Mouse (Mus musculus) hindbrain, embryonic 13.5 days (tissue): ENCODE measurements around the gene Myo15b. TPM values are rescaled to one million over a fixed set of nuclear protein-coding genes. Genes with fewer than 3 reads are reported as not detected.

Experiments used
- ATAC-seq: fragments of 200-750 bp; cut with Nextera tagmentation; 2 replicates; pipeline ENCODE4 v1.8.0; 2017; ENCODE audit warnings: moderate TSS enrichment; ENCODE audit not compliant: low FRiP score
- H3K27ac ChIP-seq: fragments of 300-500 bp; sonication (generic); 2 replicates; pipeline ENCODE4 v1.5.1; 2015; ENCODE audit warnings: inconsistent platforms, mild to moderate bottlenecking, moderate library complexity
- H3K27me3 ChIP-seq: fragments of 300-500 bp; sonication (generic); 2 replicates; pipeline ENCODE4 v1.6.1; 2015; ENCODE audit warnings: mild to moderate bottlenecking, inconsistent platforms
- H3K36me3 ChIP-seq: fragments of 300-500 bp; sonication (generic); 2 replicates; pipeline ENCODE4 v1.6.1; 2015; ENCODE audit warnings: mild to moderate bottlenecking, inconsistent platforms
- H3K4me1 ChIP-seq: fragments of 300-500 bp; sonication (generic); replicated peaks from 2 replicates; pipeline ENCODE4 v1.6.1; 2015; ENCODE audit warnings: inconsistent platforms
- H3K4me2 ChIP-seq: fragments of 300-500 bp; sonication (generic); 2 replicates; pipeline ENCODE4 v1.6.1; 2015; ENCODE audit warnings: inconsistent platforms, mild to moderate bottlenecking, moderate library complexity
- H3K4me3 ChIP-seq: fragments of 300-500 bp; sonication (generic); 2 replicates; pipeline ENCODE4 v1.5.1; 2015; ENCODE audit warnings: mild to moderate bottlenecking, inconsistent platforms
- H3K9ac ChIP-seq: fragments of 300-500 bp; sonication (generic); 2 replicates; pipeline ENCODE4 v1.6.1; 2015; ENCODE audit warnings: mild to moderate bottlenecking, inconsistent platforms
- H3K9me3 ChIP-seq: fragments of 300-500 bp; sonication (generic); 2 replicates; pipeline ENCODE4 v1.6.1; 2016; ENCODE audit warnings: inconsistent platforms
- WGBS: fragments of 180-500 bp; shearing (Covaris S2); methylation state at CpG from one replicate; pipeline ENCODE4 v1.1.7; 2015; 5-methylcytosine and 5-hydroxymethylcytosine counted together
- polyA plus RNA-seq: library from polyadenylated mRNA; unstranded; fragments of >200 nt; fragmentation: Nextera tagmentation; extraction: Ambion mirVana; gene quantifications from 2 replicates; pipeline ENCODE4 v1.2.1, GENCODE M21; 2015

The Myo15b gene
- polyA plus RNA-seq, 1 experiment from 2014 or later: not detected

DNA sequence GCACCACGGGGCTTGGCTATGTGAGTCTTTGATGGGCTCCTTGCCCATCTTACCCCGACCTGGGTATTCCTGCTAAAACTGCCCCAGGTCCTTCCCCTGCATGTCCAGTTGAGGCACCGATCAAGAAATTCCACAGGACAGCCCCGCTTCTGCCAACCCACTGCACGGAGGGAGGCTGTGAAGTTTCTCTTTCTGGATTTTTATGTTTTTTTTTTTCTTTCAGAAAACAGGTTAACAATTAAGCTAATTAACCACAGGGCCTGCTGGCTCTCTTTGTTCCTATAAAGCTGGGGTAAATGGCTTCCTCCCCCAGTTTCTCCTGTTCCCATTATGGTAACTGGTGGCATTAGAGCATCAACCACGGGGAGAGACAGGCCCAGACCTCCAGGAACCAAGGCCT, 24.2 kb upstream of the Myo15b start:
- Histone ChIP-seq H3K4me1 (peaks cover 16% of the 10 kb centered on the region), H3K9ac (no peak overlapping the region), H3K27ac (no peak overlapping the region), H3K4me3 (no peak overlapping the region), H3K27me3 (peaks cover 47% of the 10 kb centered on the region), H3K4me2 (no peak overlapping the region), H3K9me3 (no peaks in the 10 kb centered on the region), H3K36me3 (no peaks in the 10 kb centered on the region)
- no peak for ATAC-seq
- 55% methylated on average over 6 of the region's 6 CpGs for WGBS

GRCm38 (mm10) chr11:115836656-115837395, 21.4 kb upstream of the Myo15b start:
- Histone ChIP-seq H3K9me3 (no peaks in the 10 kb centered on the region), H3K4me3 (no peak overlapping the region), H3K4me1 (peaks cover 13% of the 10 kb centered on the region), H3K4me2 (no peak overlapping the region), H3K27me3 (peaks cover 19% of the 10 kb centered on the region), H3K27ac (no peak overlapping the region), H3K36me3 (no peaks in the 10 kb centered on the region), H3K9ac (no peak overlapping the region)
- ATAC-seq: no peak
- 36% methylated on average over 11 of the region's 11 CpGs for WGBS

DNA sequence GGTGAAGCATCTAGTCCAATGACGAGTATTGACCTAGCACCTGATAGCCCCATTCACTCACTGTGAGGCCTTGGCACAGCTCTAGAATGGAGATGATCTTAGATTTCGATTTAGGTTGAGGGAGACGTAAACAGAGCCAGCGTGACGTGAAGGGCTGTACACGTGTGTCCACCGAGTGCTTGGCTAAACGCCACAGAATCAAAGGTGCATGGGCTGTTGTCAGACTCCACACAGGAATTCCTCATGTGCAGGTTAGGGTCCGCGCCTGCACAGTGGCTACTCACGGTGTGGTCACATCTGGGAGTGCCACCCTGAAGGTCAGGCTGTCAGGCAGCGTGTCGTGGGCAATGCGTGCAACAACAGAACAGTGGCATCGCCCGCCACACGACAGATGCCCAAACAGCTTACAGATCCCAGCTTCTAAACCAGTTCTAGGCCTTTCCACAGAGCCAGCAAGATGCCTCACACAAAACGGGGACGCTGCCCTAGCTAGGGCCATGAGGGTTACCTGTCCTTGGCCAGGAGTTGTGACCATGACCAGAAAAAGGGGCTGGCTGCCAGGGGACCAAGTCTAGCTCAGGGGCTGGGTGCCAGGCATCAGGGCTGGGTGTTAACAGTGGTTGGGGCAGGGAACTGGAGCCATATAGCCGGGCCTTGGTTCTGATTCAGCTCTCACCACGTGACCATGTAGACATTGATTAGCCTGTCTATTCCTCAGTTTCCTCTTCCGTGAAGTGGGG, 20.4 kb upstream of the Myo15b start:
- Histone ChIP-seq H3K36me3 (no peaks in the 10 kb centered on the region), H3K4me2 (no peak overlapping the region), H3K27ac (no peak overlapping the region), H3K9me3 (no peaks in the 10 kb centered on the region), H3K4me3 (no peak overlapping the region), H3K9ac (no peak overlapping the region), H3K4me1 (peaks cover 10% of the 10 kb centered on the region), H3K27me3 (peaks cover 10% of the 10 kb centered on the region)
- WGBS: 93% methylated on average over 22 of the region's 22 CpGs
- ATAC-seq: no peak

DNA sequence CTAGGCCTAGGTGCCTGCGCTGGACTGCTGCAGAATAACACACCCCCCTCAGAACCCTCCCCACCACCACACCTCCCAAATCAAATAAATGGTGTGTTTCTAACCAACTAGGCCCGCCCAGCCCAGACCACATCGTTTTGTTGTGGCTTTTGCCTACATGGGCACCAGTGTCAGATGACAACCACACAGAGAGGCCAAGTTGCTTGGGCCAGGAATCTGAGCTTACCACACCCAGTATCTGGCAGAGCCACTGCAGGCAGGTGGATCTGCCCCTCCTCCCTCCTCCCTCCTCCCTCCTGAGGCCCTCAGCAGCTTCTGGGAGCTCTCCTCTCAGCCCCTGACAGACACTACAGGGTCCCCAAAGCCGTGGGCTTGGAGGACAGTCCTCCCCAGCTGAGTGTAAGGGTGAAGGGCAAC, 19.3 kb upstream of the Myo15b start:
- H3K27me3 ChIP-seq: peaks cover 8% of the 10 kb centered on the region
- no peak overlapping the region for H3K9ac ChIP-seq
- no peak for ATAC-seq
- H3K4me1 ChIP-seq: peaks cover 5% of the 10 kb centered on the region
- no peak overlapping the region for H3K27ac ChIP-seq
- H3K9me3 ChIP-seq: no peaks in the 10 kb centered on the region
- H3K36me3 ChIP-seq: no peaks in the 10 kb centered on the region
- no peak overlapping the region for H3K4me2 ChIP-seq
- 60% methylated on average over 4 of the region's 4 CpGs for WGBS
- no peak overlapping the region for H3K4me3 ChIP-seq

- no peak for ATAC-seq
- Histone ChIP-seq H3K9me3 (no peaks in the 10 kb centered on the region), H3K4me3 (no peak overlapping the region), H3K4me2 (no peak overlapping the region), H3K27ac (no peak overlapping the region), H3K9ac (0 out of 2 replicates have a peak overlapping the region, but pooled peaks have one; percentile 24), H3K36me3 (no peaks in the 10 kb centered on the region), H3K27me3 (peaks cover under 1% of the 10 kb centered on the region; the same call in 1 of the 2 replicates), H3K4me1 (peaks cover 5% of the 10 kb centered on the region)
- WGBS: 70% methylated on average over 3 of the region's 3 CpGs
These were observed 18.5 kb upstream of the Myo15b start for GRCm38 (mm10) chr11:115839732-115840131.

- H3K36me3 ChIP-seq: no peaks in the 10 kb centered on the region
- H3K4me1 ChIP-seq: no peaks in the 10 kb centered on the region
- no peaks in the 10 kb centered on the region for H3K27me3 ChIP-seq
- no peak overlapping the region for H3K4me3 ChIP-seq
- no peak for ATAC-seq
- WGBS: 82% methylated on average over 6 of the region's 6 CpGs
- no peaks in the 10 kb centered on the region for H3K9me3 ChIP-seq
- H3K9ac ChIP-seq: no peak overlapping the region
- H3K4me2 ChIP-seq: no peak overlapping the region
- no peak overlapping the region for H3K27ac ChIP-seq
These were observed 17.2 kb upstream of the Myo15b start for GRCm38 (mm10) chr11:115841044-115841443.

GRCm38 (mm10) chr11:115841961-115842550, 16.1 kb upstream of the Myo15b start:
- 36% methylated on average over 6 of the region's 6 CpGs for WGBS
- no peak overlapping the region for H3K4me2 ChIP-seq
- H3K36me3 ChIP-seq: no peaks in the 10 kb centered on the region
- no peak overlapping the region for H3K9ac ChIP-seq
- H3K9me3 ChIP-seq: no peaks in the 10 kb centered on the region
- no peaks in the 10 kb centered on the region for H3K27me3 ChIP-seq
- 0 out of 2 replicates have a peak overlapping the region, but pooled peaks have one; percentile 18 for H3K27ac ChIP-seq
- no peak for ATAC-seq
- H3K4me3 ChIP-seq: no peak overlapping the region
- no peaks in the 10 kb centered on the region for H3K4me1 ChIP-seq

DNA sequence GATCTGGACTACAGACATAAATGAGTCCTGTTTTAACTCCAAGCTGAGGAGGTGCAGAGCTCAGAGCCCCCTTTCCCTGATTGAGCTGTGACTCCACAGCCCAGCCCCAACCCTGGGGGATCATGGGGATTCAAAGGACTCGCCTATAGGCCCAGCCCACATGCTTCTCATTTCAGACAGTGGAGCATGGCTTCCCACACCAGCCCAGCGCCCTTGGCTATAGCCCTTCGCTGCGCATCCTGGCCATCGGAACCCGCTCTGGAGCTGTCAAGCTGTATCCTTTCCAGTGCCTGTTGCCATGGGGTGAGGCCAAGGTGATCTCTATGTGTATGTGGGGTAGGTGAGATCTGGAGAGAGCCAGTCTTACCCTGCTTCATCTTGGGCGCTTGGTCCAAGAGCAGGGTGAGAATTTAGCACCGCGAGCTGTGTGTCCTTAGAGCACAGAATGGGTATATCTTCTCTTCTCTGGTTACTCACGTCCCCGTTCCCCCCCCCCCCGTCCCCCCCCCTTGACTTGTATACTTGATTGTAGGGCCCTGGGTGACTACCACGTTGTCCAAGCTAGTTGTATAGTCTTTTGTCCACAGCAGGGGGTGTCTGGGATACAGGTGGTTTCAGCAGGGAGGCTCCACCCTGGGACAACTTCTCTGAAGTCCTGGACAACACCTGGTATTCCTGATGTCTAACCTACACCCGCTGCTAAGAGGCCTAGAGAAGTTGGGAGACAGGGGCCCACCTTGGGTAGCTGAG, 14.9 kb upstream of the Myo15b start:
- Histone ChIP-seq H3K27ac (no peak overlapping the region), H3K4me1 (no peaks in the 10 kb centered on the region), H3K4me2 (no peak overlapping the region), H3K9ac (no peak overlapping the region), H3K4me3 (no peak overlapping the region), H3K27me3 (no peaks in the 10 kb centered on the region), H3K9me3 (no peaks in the 10 kb centered on the region), H3K36me3 (no peaks in the 10 kb centered on the region)
- no peak for ATAC-seq
- WGBS: 86% methylated on average over 12 of the region's 14 CpGs

DNA sequence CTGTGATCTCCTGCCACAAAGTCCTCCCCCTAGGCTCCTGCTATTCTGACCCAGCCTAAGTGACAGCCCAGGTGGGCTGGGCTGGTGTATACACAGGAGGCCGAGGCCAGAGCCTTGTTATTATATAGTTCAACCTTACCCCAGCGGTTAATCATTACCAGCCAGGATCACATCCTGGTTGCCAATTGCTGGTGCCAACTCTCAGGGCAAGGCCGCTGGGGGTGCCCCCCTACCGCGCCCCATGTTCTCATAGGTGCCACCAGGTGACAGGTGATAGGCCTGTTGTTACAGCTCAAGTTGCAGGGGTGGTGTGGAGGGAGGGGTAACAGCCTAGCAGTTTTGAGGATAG, 14.3 kb upstream of the Myo15b start:
- Histone ChIP-seq H3K9me3 (no peaks in the 10 kb centered on the region), H3K27me3 (no peaks in the 10 kb centered on the region), H3K4me3 (no peak overlapping the region), H3K9ac (no peak overlapping the region), H3K4me2 (no peak overlapping the region), H3K36me3 (no peaks in the 10 kb centered on the region), H3K27ac (no peak overlapping the region), H3K4me1 (no peaks in the 10 kb centered on the region)
- WGBS: 96% methylated on average over 5 of the region's 5 CpGs
- ATAC-seq: no peak

GRCm38 (mm10) chr11:115844240-115844639, 14.0 kb upstream of the Myo15b start:
- H3K4me2 ChIP-seq: no peak overlapping the region
- no peak overlapping the region for H3K9ac ChIP-seq
- WGBS: 83% methylated on average over 8 of the region's 8 CpGs
- H3K9me3 ChIP-seq: no peaks in the 10 kb centered on the region
- H3K36me3 ChIP-seq: no peaks in the 10 kb centered on the region
- no peaks in the 10 kb centered on the region for H3K27me3 ChIP-seq
- H3K4me1 ChIP-seq: no peaks in the 10 kb centered on the region
- no peak overlapping the region for H3K4me3 ChIP-seq
- no peak overlapping the region for H3K27ac ChIP-seq
- no peak for ATAC-seq

GRCm38 (mm10) chr11:115845819-115846218, 12.4 kb upstream of the Myo15b start:
- WGBS: 98% methylated on average over 2 of the region's 2 CpGs
- Histone ChIP-seq H3K9me3 (no peaks in the 10 kb centered on the region), H3K4me2 (no peak overlapping the region), H3K4me3 (no peak overlapping the region), H3K27me3 (no peaks in the 10 kb centered on the region), H3K36me3 (no peaks in the 10 kb centered on the region), H3K27ac (no peak overlapping the region), H3K9ac (no peak overlapping the region), H3K4me1 (no peaks in the 10 kb centered on the region)
- no peak for ATAC-seq

DNA sequence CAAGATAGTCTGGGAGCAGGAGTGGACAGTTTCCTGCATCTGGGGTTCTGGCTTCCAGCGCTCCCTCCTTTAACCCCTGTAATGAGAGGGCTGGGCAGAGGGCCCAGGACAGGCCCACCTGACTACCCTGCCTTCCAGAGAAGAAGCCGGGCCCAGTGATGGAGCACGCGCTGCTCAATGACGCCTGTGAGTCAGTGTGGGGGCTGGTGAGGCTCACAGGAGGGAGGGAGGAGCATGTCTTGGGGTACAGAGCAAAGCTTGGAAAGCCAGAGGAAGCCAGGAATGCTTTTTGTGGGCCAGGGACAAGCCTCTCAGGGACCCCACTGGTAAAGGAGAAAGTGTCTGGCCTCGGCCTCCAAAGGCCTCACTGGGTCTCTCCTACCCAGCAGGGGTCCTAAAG, 3.5 kb upstream of the Myo15b start:
- H3K4me3 ChIP-seq: no peak overlapping the region
- H3K9ac ChIP-seq: no peak overlapping the region
- no peak overlapping the region for H3K27ac ChIP-seq
- H3K4me1 ChIP-seq: peaks cover 15% of the 10 kb centered on the region
- peaks cover 40% of the 10 kb centered on the region for H3K27me3 ChIP-seq
- WGBS: 87% methylated on average over 6 of the region's 6 CpGs
- no peak overlapping the region for H3K4me2 ChIP-seq
- H3K9me3 ChIP-seq: no peaks in the 10 kb centered on the region
- H3K36me3 ChIP-seq: no peaks in the 10 kb centered on the region
- ATAC-seq: no peak
